Mouse (Mus musculus) thymus, adult 2 months (tissue): ENCODE data around the gene Slc41a3.

ENCODE experiments used
- CTCF ChIP-seq: fragments of 200-500 bp; IDR thresholded peaks from 2 replicates; pipeline ENCODE4 v1.5.1; 2012; ENCODE audit warnings: mild to moderate bottlenecking, control low read depth, low read length, moderate library complexity, borderline replicate concordance; ENCODE audit not compliant: control insufficient read depth, poor library complexity, insufficient read depth; ENCODE audit errors: extremely low read depth
- POLR2A ChIP-seq: fragments of 200-500 bp; IDR thresholded peaks from 2 replicates; pipeline ENCODE4 v1.6.1; 2012; ENCODE audit warnings: mild to moderate bottlenecking, low read length, control low read depth, moderate library complexity; ENCODE audit not compliant: control insufficient read depth, poor library complexity, insufficient read depth; ENCODE audit errors: extremely low read depth

- TF ChIP-seq CTCF (no peak), POLR2A (no peak)
Measured at GRCm38 (mm10) chr6:90610248-90610647, 5.7 kb downstream of the Slc41a3 start.
